Mouse (Mus musculus) G1E (cell line): Measurements from ENCODE around the gene Nphs1.

Experiments
- CTCF ChIP-seq: IDR thresholded peaks from 2 replicates; pipeline ENCODE4 v1.5.1; 2012; ENCODE audit warnings: low read depth, low read length, inconsistent platforms, mixed read lengths
- GATA1 ChIP-seq: IDR thresholded peaks from 2 replicates; pipeline ENCODE4 v1.6.1; 2012; ENCODE audit warnings: borderline replicate concordance, low read length, inconsistent platforms, mixed read lengths
- GATA2 ChIP-seq: IDR thresholded peaks from 2 replicates; pipeline ENCODE4 v1.6.1; 2012; ENCODE audit warnings: low read depth, low read length, inconsistent platforms, borderline replicate concordance
- POLR2AphosphoS5 ChIP-seq: IDR thresholded peaks from 2 replicates; pipeline ENCODE4 v1.6.1; 2012; ENCODE audit warnings: low read depth, low read length, inconsistent platforms; ENCODE audit not compliant: insufficient replicate concordance
- TAL1 ChIP-seq: conservative IDR thresholded peaks from 2 replicates; pipeline ENCODE4 v1.6.1; 2012; ENCODE audit warnings: low read depth, low read length, inconsistent platforms, mixed read lengths

- TF ChIP-seq CTCF (no peak), TAL1 (no peak), GATA1 (no peak), GATA2 (no peak), POLR2AphosphoS5 (no peak)
Measured at GRCm38 (mm10) chr7:30484250-30484649, 26.1 kb downstream of the Nphs1 start.
